Mouse (Mus musculus) MEL (cell line): ENCODE measurements around the gene Shisa9. TPM values are rescaled to one million over a fixed set of nuclear protein-coding genes. Genes with fewer than 3 reads are reported as not detected.

Experiments
- DNase-seq: peaks from one replicate; pipeline ENCODE4 v3.0.0; 2011; ENCODE audit warnings: low read depth, low spot score
- H3K27ac ChIP-seq: 2 replicates; pipeline ENCODE4 v1.5.1; 2012; ENCODE audit warnings: low read depth, mild to moderate bottlenecking, control low read depth, low read length, moderate library complexity; ENCODE audit not compliant: control insufficient read depth
- H3K27me3 ChIP-seq, 2 experiments: fragments of 150-350 bp in 1 of 2; sonication (generic) in 1 of 2; 2 replicates each; pipeline ENCODE4 v1.6.1; 2012; ENCODE audit warnings: low read length in 2 of 2, mild to moderate bottlenecking in 2 of 2, improper control_type of control experiment in 1 of 2, moderate library complexity in 1 of 2; ENCODE audit not compliant: insufficient read depth in 2 of 2, control insufficient read depth in 1 of 2
- H3K36me3 ChIP-seq, 2 experiments: 2 replicates each; pipeline ENCODE4 v1.6.1; 2012 to 2014; ENCODE audit warnings: low read length in 2 of 2, improper control_type of control experiment in 1 of 2, inconsistent platforms in 1 of 2, mild to moderate bottlenecking in 1 of 2; ENCODE audit not compliant: insufficient read depth in 2 of 2, control insufficient read depth in 1 of 2
- H3K4me1 ChIP-seq, 2 experiments: fragments of 150-350 bp in 1 of 2; sonication (generic) in 1 of 2; 2 replicates each; pipeline ENCODE4 v1.6.1; 2012; ENCODE audit warnings: low read length in 2 of 2, improper control_type of control experiment in 1 of 2, mild to moderate bottlenecking in 1 of 2; ENCODE audit not compliant: insufficient read depth in 2 of 2, control insufficient read depth in 1 of 2
- H3K4me3 ChIP-seq, 2 experiments: fragments of 150-350 bp in 1 of 2; sonication (generic) in 1 of 2; 2 replicates each; pipeline ENCODE4 v1.5.1; 2012; ENCODE audit warnings: low read depth in 2 of 2, low read length in 2 of 2, mild to moderate bottlenecking in 2 of 2, moderate library complexity in 2 of 2, control low read depth in 1 of 2, improper control_type of control experiment in 1 of 2; ENCODE audit not compliant: control insufficient read depth in 1 of 2, insufficient read depth in 1 of 2
- H3K79me2 ChIP-seq: 2 replicates; pipeline ENCODE4 v1.6.1; 2012; ENCODE audit warnings: mild to moderate bottlenecking, low read length, moderate library complexity; ENCODE audit not compliant: control insufficient read depth, poor library complexity, insufficient read depth
- H3K9ac ChIP-seq: 2 replicates; pipeline ENCODE4 v1.6.1; 2012; ENCODE audit warnings: low read depth, mild to moderate bottlenecking, control low read depth, low read length, moderate library complexity; ENCODE audit not compliant: control insufficient read depth, poor library complexity, severe bottlenecking
- H3K9me3 ChIP-seq: fragments of 150-350 bp; sonication (generic); replicated peaks from 2 replicates; pipeline ENCODE4 v1.6.1; 2012; ENCODE audit warnings: mild to moderate bottlenecking, low read length, improper control_type of control experiment, moderate library complexity; ENCODE audit not compliant: insufficient read depth
- ELF1 ChIP-seq: IDR thresholded peaks from 2 replicates; pipeline ENCODE4 v1.6.1; 2014; ENCODE audit warnings: low read depth, mild to moderate bottlenecking, inconsistent platforms, low read length, improper control_type of control experiment, moderate library complexity
- EP300 ChIP-seq, 2 experiments: IDR thresholded peaks; 2 replicates each; pipeline ENCODE4 v1.6.1; 2011; ENCODE audit warnings: improper control_type of control experiment in 2 of 2, low read length in 2 of 2, low read depth in 1 of 2, mild to moderate bottlenecking in 1 of 2
- ETS1 ChIP-seq: IDR thresholded peaks from 2 replicates; pipeline ENCODE4 v1.6.1; 2012; ENCODE audit warnings: low read depth, mild to moderate bottlenecking, inconsistent platforms, low read length, improper control_type of control experiment, moderate library complexity
- JUND ChIP-seq: IDR thresholded peaks from 2 replicates; pipeline ENCODE4 v1.6.1; 2011; ENCODE audit warnings: low read depth, mild to moderate bottlenecking, improper control_type of control experiment, low read length
- KAT2A ChIP-seq: conservative IDR thresholded peaks from 2 replicates; pipeline ENCODE4 v1.6.1; 2012; ENCODE audit warnings: low read depth, low read length, improper control_type of control experiment, inconsistent platforms
- MAFK ChIP-seq: IDR thresholded peaks from 2 replicates; pipeline ENCODE4 v1.6.1; 2011; ENCODE audit warnings: low read depth, mild to moderate bottlenecking, low read length, improper control_type of control experiment, borderline replicate concordance
- MYC ChIP-seq: IDR thresholded peaks from 2 replicates; pipeline ENCODE4 v1.6.1; 2011; ENCODE audit warnings: low read depth, mild to moderate bottlenecking, low read length, improper control_type of control experiment, moderate library complexity
- POLR2AphosphoS2 ChIP-seq: IDR thresholded peaks from 2 replicates; pipeline ENCODE4 v1.6.1; 2011; ENCODE audit warnings: low read length, improper control_type of control experiment
- POLR2AphosphoS5 ChIP-seq: IDR thresholded peaks from 2 replicates; pipeline ENCODE4 v1.6.1; 2012; ENCODE audit warnings: low read depth, borderline replicate concordance, mild to moderate bottlenecking, inconsistent platforms, low read length, moderate library complexity, mixed read lengths
- RAD21 ChIP-seq: IDR thresholded peaks from 2 replicates; pipeline ENCODE4 v1.6.1; 2011; ENCODE audit warnings: mild to moderate bottlenecking, low read depth, low read length, improper control_type of control experiment
- RCOR1 ChIP-seq: IDR thresholded peaks from 2 replicates; pipeline ENCODE4 v1.6.1; 2012; ENCODE audit warnings: low read depth, mild to moderate bottlenecking, inconsistent platforms, low read length, improper control_type of control experiment
- TBP ChIP-seq: IDR thresholded peaks from 2 replicates; pipeline ENCODE4 v1.8.0; 2011; ENCODE audit warnings: low read depth, low read length, improper control_type of control experiment
- TCF12 ChIP-seq: IDR thresholded peaks from 2 replicates; pipeline ENCODE4 v1.6.1; 2014; ENCODE audit warnings: low read depth, mild to moderate bottlenecking, inconsistent platforms, low read length, improper control_type of control experiment, moderate library complexity
- USF1 ChIP-seq: IDR thresholded peaks from 2 replicates; pipeline ENCODE4 v1.6.1; 2014; ENCODE audit warnings: low read depth, mild to moderate bottlenecking, inconsistent platforms, low read length, improper control_type of control experiment, moderate library complexity
- USF2 ChIP-seq, 2 experiments: IDR thresholded peaks; 2 replicates each; pipeline ENCODE4 v1.6.1; 2011 to 2012; ENCODE audit warnings: improper control_type of control experiment in 2 of 2, low read length in 2 of 2, borderline replicate concordance in 1 of 2, inconsistent platforms in 1 of 2, low read depth in 1 of 2, mild to moderate bottlenecking in 1 of 2; ENCODE audit not compliant: insufficient read depth in 1 of 2
- ZMIZ1 ChIP-seq: IDR thresholded peaks from 2 replicates; pipeline ENCODE4 v1.6.1; 2012; ENCODE audit warnings: low read depth, mild to moderate bottlenecking, inconsistent platforms, low read length, improper control_type of control experiment, moderate library complexity
- polyA plus RNA-seq, 2 experiments: library from polyadenylated mRNA; stranded (reverse) in 1 of 2; unstranded in 1 of 2; fragments of >175 nt in 1 of 2; fragments of >200 nt in 1 of 2; gene quantifications; 2 replicates each; pipeline versions ENCODE4 v1.2.1 to v1.2.4; 2012; ENCODE audit warnings: low replicate concordance in 2 of 2, low read depth in 1 of 2; ENCODE audit not compliant: insufficient read length in 2 of 2, insufficient read depth in 1 of 2, missing spikeins in 1 of 2
- total RNA-seq: library from RNA; depleted of rRNA; stranded (reverse); fragments of 300-350 nt; gene quantifications from 2 replicates; pipeline ENCODE4 v1.2.3, GENCODE M21; 2012

The Shisa9 gene
- total and polyA plus RNA-seq, 3 experiments, result not detected

DNA sequence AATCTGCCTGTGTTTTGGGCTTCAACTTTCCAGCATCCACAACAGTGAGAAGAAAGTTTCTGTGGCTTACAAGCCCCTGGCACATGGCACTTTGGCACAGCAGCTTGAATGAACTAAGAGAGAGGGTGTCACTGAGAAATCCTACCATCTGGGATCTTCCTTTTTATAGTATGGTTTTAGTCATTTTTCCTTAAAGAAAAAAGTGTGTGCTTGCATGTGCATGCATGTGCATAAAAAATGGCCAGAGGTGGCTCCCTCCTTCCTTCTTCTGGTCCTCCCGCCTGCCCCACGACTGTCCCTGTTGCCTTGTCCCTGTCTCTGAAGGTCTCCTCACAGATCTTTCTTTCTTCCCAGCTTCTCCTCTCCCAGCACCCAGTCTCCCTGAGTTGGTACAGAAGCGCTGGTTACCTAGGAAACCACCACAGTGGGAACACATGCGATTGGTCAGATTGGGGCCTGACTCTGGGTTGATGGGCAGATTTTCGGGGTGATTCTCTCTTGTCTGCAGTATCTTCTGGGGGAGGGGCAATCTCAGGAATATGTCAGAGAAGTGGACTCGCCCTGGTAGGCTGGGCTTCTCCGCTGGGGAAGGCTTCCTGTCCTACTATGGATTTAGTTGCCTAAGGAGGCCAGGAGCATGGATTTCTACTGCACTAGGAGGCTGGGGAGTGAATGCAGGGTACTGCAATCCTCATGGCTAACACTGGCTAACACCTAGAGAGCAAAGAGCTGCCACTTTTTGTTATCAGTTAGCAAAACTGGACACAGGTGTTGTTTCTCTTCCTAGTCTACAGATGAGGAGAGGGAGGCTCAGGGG, 131.3 kb downstream of the Shisa9 start:
- Histone ChIP-seq H3K27ac (no peak overlapping the region), H3K27me3 (no peaks in the 10 kb centered on the region), H3K4me1 (no peaks in the 10 kb centered on the region)

DNA sequence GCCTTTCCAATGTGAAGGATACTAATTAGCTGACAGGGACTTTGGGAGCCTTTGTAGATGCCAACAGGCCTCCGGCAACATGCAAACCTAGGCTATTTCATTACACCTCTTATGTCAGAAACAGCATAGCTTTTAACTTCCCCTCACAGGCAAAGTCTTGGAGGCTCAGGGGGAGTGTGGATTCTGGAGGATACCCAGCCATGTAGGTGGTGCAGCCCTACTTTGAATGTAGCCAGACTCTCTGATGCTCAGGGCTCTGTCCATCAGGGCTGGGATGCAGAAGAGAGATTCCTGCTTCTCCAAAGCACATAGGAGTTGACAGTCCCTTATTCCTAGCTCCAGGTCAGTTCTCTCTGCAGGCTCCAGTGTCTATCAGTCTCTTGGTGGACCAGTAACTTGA, 133.0 kb downstream of the Shisa9 start:
- TF ChIP-seq POLR2AphosphoS2, result no peak
- no peak overlapping the region for H3K27ac ChIP-seq
- H3K27me3 ChIP-seq, result no peaks in the 10 kb centered on the region
- no peaks in the 10 kb centered on the region for H3K79me2 ChIP-seq
- H3K4me1 ChIP-seq, result no peaks in the 10 kb centered on the region
- no peaks in the 10 kb centered on the region for H3K9me3 ChIP-seq
- DNase-seq, result no peak
- no peak overlapping the region for H3K4me3 ChIP-seq
- no peak overlapping the region for H3K9ac ChIP-seq
- no peaks in the 10 kb centered on the region for H3K36me3 ChIP-seq

More for the DNA sequence above, 131.3 kb downstream of the Shisa9 start:
- no peak for TF ChIP-seq USF1
- no peak for TF ChIP-seq RCOR1
- no peak for TF ChIP-seq KAT2A
- TF ChIP-seq TCF12, result no peak
- no peak for TF ChIP-seq ETS1
- no peak for TF ChIP-seq RAD21
- no peak for TF ChIP-seq TBP
- no peak for TF ChIP-seq MYC
- no peak for TF ChIP-seq EP300 (IDR thresholded peaks at IDR 0.05; ENCODE audit: low read depth in 1 of 2, low read length in 2 of 2)
- TF ChIP-seq POLR2AphosphoS2, result no peak
- no peak for TF ChIP-seq JUND
- TF ChIP-seq MAFK, result no peak
- no peak for TF ChIP-seq POLR2AphosphoS5
- no peak for TF ChIP-seq ELF1
- no peak for TF ChIP-seq USF2 (IDR thresholded peaks at IDR 0.05; ENCODE audit: borderline replicate concordance in 1 of 2, insufficient read depth in 1 of 2, low read depth in 1 of 2, low read length in 2 of 2)
- TF ChIP-seq ZMIZ1, result no peak
- no peak overlapping the region for H3K9ac ChIP-seq
- DNase-seq, result no peak
- no peak overlapping the region for H3K4me3 ChIP-seq
- no peaks in the 10 kb centered on the region for H3K36me3 ChIP-seq
- H3K9me3 ChIP-seq, result no peaks in the 10 kb centered on the region
- H3K79me2 ChIP-seq, result no peaks in the 10 kb centered on the region
